Mouse (Mus musculus) heart, adult 2 months (tissue): ENCODE results near the gene Fgfr2. TPM values are rescaled to one million over a fixed set of nuclear protein-coding genes. Genes with fewer than 3 reads are reported as not detected.

ENCODE experiments used
- DNase-seq, 2 experiments: peaks; one replicate each; pipeline ENCODE4 v3.0.0; 2021
- H3K27ac ChIP-seq: fragments of 200-600 bp; 2 replicates; pipeline ENCODE4 v1.8.1; 2022
- H3K27me3 ChIP-seq: fragments of 200-500 bp; 2 replicates; pipeline ENCODE4 v1.6.1; 2012; ENCODE audit warnings: mild to moderate bottlenecking, low read length, inconsistent platforms, mixed read lengths; ENCODE audit not compliant: control insufficient read depth, insufficient read depth
- H3K36me3 ChIP-seq: fragments of 200-500 bp; 2 replicates; pipeline ENCODE4 v1.6.1; 2012; ENCODE audit warnings: low read length, inconsistent platforms; ENCODE audit not compliant: control insufficient read depth, insufficient read depth
- H3K4me1 ChIP-seq: fragments of 200-500 bp; 2 replicates; pipeline ENCODE4 v1.6.1; 2011; ENCODE audit warnings: low read length; ENCODE audit not compliant: control insufficient read depth, insufficient read depth
- H3K4me3 ChIP-seq: fragments of 200-600 bp; 2 replicates; pipeline ENCODE4 v1.8.1; 2022
- H3K79me2 ChIP-seq: fragments of 200-500 bp; replicated peaks from 2 replicates; pipeline ENCODE4 v1.6.1; 2012; ENCODE audit warnings: mild to moderate bottlenecking, inconsistent platforms, low read length, moderate library complexity, mixed read lengths; ENCODE audit not compliant: control insufficient read depth, insufficient read depth
- H3K9ac ChIP-seq: fragments of 200-500 bp; 2 replicates; pipeline ENCODE4 v1.6.1; 2012; ENCODE audit warnings: low read depth, mild to moderate bottlenecking, control low read depth, inconsistent platforms, low read length, mixed read lengths
- CTCF ChIP-seq: fragments of 200-600 bp; IDR thresholded peaks from 2 replicates; pipeline ENCODE4 v1.8.1; 2022; ENCODE audit warnings: antibody characterized with exemption, mild to moderate bottlenecking, moderate library complexity
- EP300 ChIP-seq: fragments of 200-500 bp; IDR thresholded peaks from 2 replicates; pipeline ENCODE4 v1.6.1; 2011; ENCODE audit warnings: low read depth, low read length, control low read depth; ENCODE audit not compliant: insufficient read depth
- POLR2A ChIP-seq: fragments of 200-500 bp; IDR thresholded peaks from 2 replicates; pipeline ENCODE4 v1.6.1; 2011; ENCODE audit warnings: mild to moderate bottlenecking, low read depth, low read length, control low read depth; ENCODE audit not compliant: insufficient read depth
- WGBS: fragments of 180-500 bp; shearing (Covaris S2); methylation state at CpG from one replicate; pipeline ENCODE4 v1.1.7; 2018; 5-methylcytosine and 5-hydroxymethylcytosine counted together
- intact Hi-C: fragments of 180-260 bp; cut with DNase I; formaldehyde crosslinking; loops from one replicate; pipeline ENCODE4 v1.15.1; 2025
- polyA plus RNA-seq: library from polyadenylated mRNA; depleted of rRNA; stranded (reverse); fragments of >200 nt; gene quantifications from 2 replicates; pipeline ENCODE4 v1.2.3, GENCODE M21; 2012
- total RNA-seq, 2 experiments: library from RNA; stranded (reverse); gene quantifications; 2 replicates each; pipeline ENCODE4 v1.2.3; 2021

Gene Fgfr2
- total and polyA plus RNA-seq, 3 experiments: 1.1 to 2.0 (median 1.3) TPM

DNA sequence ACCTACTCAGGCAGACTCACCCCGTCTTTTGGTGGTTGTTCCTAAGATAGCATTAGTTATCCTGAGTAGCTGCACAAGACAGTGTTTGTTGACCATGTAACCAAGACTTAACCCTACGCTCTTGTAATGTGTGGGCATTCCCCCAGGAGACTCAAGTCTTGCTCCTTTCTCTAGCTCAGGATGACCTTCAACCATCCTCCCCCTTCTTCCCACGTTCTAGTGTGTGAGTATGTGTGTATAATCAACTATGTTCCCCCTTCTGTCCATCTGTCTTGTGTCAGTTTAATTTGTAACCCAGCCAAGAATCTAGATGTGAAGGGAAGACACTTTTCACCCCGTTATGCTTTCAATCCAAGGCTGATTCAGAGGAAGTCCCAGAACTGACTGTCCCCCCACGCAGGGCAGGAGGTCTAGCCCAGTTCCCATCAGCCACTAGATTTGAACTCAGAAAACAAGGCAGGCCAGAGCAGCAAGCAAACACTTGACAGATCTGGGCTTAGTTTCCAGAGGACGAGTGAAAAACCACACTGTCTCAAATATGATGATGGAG is 815.4 kb downstream of the Fgfr2 start:
- intact Hi-C loops: no loop called here

DNA sequence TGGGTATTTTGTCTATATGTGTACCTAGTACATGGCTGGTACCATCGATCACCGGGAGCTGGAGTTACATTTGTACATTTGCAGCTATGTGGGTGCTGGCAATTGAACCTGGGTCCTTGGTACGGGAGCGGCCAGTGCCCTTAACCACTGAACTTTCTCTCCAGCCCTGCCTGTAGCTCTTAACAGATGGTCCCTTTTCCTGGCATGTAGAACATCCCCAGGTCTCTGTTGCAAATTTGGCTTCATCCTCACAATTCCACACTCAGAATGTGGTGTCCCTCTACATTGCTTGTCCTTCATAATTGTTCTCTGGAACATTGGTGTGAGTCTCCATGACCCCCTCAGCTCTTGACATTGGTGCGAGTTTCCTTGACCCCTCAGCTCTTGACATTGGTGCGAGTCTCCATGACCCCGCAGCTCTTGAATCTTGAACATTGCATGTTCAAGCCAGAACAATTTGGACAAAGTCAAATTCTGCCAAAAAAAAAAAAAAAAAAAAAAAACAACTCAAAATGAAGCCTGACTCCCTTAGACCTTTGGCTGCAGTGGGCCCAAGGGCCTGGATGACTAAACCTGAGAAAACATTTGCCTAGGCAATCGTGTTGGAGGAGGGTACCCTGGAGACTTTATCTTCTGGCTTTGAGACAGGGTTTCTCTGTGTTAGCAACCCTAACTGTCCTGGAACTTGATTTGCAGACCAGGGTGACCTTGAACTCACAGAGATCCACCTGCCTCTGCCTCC is 816.3 kb downstream of the Fgfr2 start:
- WGBS: 86% methylated on average over 8 of the region's 8 CpGs
- no peak for TF ChIP-seq EP300
- TF ChIP-seq POLR2A: no peak
- TF ChIP-seq CTCF: no peak
- no peak overlapping the region for H3K27ac ChIP-seq
- no peak for DNase-seq
- H3K9ac ChIP-seq: no peak overlapping the region
- H3K4me3 ChIP-seq: no peak overlapping the region
- H3K27me3 ChIP-seq: no peaks in the 10 kb centered on the region
- intact Hi-C loops: no loop called here
- peaks cover 31% of the 10 kb centered on the region for H3K4me1 ChIP-seq
- H3K79me2 ChIP-seq: no peaks in the 10 kb centered on the region
- no peaks in the 10 kb centered on the region; the same call in none of the 2 replicates for H3K36me3 ChIP-seq

More for the DNA sequence above, 815.4 kb downstream of the Fgfr2 start:
- no peak for DNase-seq
- H3K27me3 ChIP-seq: no peaks in the 10 kb centered on the region
- no peaks in the 10 kb centered on the region for H3K79me2 ChIP-seq
- no peak overlapping the region for H3K4me3 ChIP-seq
- WGBS: 46% methylated on average over 6 of the region's 6 CpGs
- peaks cover 23% of the 10 kb centered on the region for H3K4me1 ChIP-seq
- H3K36me3 ChIP-seq: no peaks in the 10 kb centered on the region; the same call in none of the 2 replicates
- no peak overlapping the region; the same call in 1 of the 2 replicates for H3K27ac ChIP-seq
- TF ChIP-seq POLR2A (no peak), CTCF (no peak), EP300 (no peak)
- no peak overlapping the region for H3K9ac ChIP-seq

DNA sequence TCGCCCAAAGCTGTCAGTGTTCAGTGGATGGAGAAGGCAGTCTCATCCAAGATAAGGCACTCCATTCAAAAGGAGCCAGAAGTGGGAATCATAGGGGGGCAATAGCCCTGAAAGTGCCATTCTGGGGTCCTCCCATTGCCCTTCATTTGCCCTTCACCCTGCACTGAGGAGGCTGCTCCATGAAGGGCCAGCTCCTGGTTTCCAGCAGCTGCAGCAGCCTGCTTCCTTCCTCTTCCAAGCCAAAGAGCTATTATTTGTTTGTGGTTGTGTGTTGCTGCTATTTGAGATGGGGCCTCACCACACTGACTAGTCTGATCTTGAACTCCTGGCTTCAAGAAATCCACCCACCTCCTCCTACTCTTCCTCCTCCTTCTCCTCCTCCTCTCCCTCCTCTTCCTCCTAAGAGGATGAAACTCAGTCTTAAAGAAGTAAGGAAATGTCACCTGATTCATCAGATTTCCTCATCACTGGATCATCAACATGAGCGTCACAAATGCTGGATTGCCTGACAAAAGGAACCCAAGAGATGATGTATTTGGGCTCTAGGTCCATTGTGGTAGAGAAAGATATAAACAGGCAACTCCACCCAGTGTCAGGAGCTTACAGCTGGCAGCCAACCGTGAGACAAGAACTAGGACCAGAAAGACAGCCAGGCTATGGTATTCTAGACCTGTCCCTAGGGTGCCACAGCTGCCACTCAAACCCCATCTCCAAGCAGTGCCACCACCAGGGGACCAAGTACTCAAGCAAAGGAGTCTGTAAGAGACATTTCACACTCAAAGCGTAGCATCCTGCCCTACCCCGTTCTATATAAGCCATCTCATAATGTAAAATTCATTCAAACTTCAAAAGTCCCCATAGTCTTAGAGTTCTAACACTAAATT is 817.4 kb downstream of the Fgfr2 start:
- intact Hi-C loops: no loop called here
- TF ChIP-seq EP300 (no peak), POLR2A (no peak), CTCF (no peak)
- no peak overlapping the region; the same call in 1 of the 2 replicates for H3K27ac ChIP-seq
- no peak overlapping the region for H3K9ac ChIP-seq
- 70% methylated on average over 5 of the region's 5 CpGs for WGBS
- no peaks in the 10 kb centered on the region for H3K79me2 ChIP-seq
- no peak for DNase-seq
- H3K27me3 ChIP-seq: no peaks in the 10 kb centered on the region
- H3K36me3 ChIP-seq: no peaks in the 10 kb centered on the region; the same call in none of the 2 replicates
- H3K4me1 ChIP-seq: peaks cover 38% of the 10 kb centered on the region
- H3K4me3 ChIP-seq: no peak overlapping the region

DNA sequence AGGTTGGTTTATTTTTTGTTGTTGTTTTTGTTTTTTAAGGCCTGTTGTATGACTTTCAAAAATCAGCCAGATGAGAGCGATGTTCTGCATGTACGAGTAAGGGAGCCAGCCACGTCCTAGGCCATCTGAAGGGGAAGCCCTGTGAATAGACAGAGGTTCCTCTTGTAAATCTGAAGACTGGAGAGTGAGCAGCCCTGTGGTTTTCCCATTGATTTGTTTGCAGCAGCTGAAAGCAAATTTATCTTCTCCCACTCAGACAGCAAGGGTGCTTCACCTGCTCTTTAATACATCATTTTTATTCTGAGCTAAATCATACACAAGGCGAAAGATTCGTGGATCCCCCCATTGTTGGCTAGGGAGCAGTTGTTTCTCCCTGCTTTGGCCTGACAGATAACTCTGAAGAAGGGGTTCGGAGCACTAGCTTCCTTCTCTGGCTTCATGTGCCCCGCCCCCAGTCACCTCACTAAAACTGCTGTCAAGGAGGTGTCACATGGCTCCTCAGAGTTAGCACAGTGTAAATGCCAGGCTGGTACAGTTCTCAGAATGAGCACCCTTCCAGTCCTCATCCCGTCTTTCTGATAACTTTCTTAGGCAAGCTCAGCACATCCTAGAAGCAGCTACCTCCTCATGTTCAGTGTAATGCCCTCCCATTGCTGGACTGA is 818.6 kb downstream of the Fgfr2 start:
- Histone ChIP-seq H3K79me2 (no peaks in the 10 kb centered on the region), H3K27ac (no peak overlapping the region), H3K4me1 (peaks cover 42% of the 10 kb centered on the region), H3K36me3 (no peaks in the 10 kb centered on the region; the same call in none of the 2 replicates), H3K4me3 (no peak overlapping the region), H3K27me3 (no peaks in the 10 kb centered on the region), H3K9ac (no peak overlapping the region)
- no peak for DNase-seq
- intact Hi-C loops: no loop called here
- TF ChIP-seq CTCF: no peak
- TF ChIP-seq EP300: no peak
- no peak for TF ChIP-seq POLR2A
- WGBS: 73% methylated on average over 8 of the region's 8 CpGs

DNA sequence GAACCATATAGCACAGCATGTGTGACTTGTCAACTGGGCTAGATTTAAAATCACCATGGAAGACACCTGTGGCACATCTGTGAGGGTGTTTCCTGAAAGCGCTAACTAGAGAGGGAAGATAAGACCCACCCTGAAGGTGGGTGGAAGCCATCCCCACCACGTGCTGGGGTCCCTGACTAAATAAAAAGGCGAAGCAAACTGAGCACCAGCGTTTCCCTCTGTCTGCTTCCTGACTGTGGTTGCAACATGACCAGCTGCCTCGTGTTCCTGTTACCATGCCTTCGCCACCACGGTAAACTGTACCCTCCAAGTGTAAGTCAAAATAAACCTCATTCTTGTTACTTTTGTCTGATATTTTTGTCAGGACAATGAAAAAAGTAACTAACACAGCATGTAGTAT is 819.2 kb downstream of the Fgfr2 start:
- H3K4me3 ChIP-seq: no peak overlapping the region
- no peak for DNase-seq
- peaks cover 40% of the 10 kb centered on the region for H3K4me1 ChIP-seq
- no peak overlapping the region; the same call in 1 of the 2 replicates for H3K27ac ChIP-seq
- H3K79me2 ChIP-seq: no peaks in the 10 kb centered on the region
- intact Hi-C loops: no loop called here
- H3K27me3 ChIP-seq: no peaks in the 10 kb centered on the region
- H3K9ac ChIP-seq: no peak overlapping the region
- TF ChIP-seq CTCF (no peak), EP300 (no peak), POLR2A (no peak)
- H3K36me3 ChIP-seq: peaks cover 2% of the 10 kb centered on the region
- 49% methylated on average over 7 of the region's 7 CpGs for whole genome bisulfite sequencing
